Mouse (Mus musculus) spleen, postnatal 36 days (tissue): ENCODE data around the gene Olfr738.

Experiments used
- DNase-seq, 2 experiments: peaks; one replicate each; pipeline ENCODE4 v3.0.0; 2022; ENCODE audit warnings: low spot score in 2 of 2, mixed read lengths in 1 of 2

Gene Olfr738

GRCm38 (mm10) chr14:50407268-50407667, at the start of gene Olfr738:
Gene Olfr738, plus strand, starts transcription at chr14:50407568.
- DNase-seq: no peak

DNA sequence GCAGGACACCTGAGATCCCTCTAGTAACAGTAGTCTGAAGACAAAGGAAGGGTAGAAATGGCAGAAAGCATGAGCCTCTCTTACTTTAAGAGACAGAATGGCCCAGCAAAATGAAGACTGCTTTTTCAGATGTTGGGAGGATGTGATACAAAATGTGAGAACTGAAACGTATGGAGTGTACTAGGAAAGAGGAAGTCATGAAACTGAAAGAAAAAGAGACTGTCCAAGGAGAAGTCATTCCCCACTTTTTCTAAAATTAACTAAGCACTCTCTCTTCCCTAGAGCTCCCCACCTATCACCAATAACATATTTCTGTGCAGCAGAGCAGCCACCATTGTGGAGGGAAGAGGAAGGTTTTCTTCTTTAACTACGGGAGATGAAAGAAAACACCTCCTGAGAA, 49.8 kb upstream of the Olfr738 start, which contains the start of gene Tlr11:
Gene Tlr11 (plus strand): TSS at position 322 of the 400 bp plus-strand sequence.
- DNase-seq: no peak

- no peak for DNase-seq
Observed at GRCm38 (mm10) chr14:50360480-50360879, 46.9 kb upstream of the Olfr738 start.

- DNase-seq: no peak
Observed at GRCm38 (mm10) chr14:50363561-50363960, 43.8 kb upstream of the Olfr738 start.

GRCm38 (mm10) chr14:50380863-50381262, 26.5 kb upstream of the Olfr738 start, which contains the start of gene Olfr736:
Gene Olfr736, plus strand, starts transcription at chr14:50381163.
- DNase-seq: no peak

DNA sequence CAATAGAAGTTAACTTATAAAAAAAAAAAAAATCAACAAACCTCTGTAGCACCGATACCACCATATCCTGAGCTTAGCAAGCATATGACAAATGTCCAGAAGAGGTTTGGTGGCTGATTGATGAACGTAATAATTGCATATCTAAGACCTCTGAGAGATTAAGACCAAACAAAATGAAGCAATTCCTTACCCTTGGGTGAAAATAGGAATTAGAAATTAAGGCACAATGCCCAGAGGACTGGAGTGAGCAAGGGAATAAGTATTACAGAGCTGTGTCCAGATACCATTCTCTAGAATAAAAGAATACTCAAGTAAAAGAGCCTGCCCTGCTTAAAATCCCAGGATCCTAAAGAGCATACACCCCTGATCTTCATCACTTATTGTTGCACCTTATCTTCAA, 11.0 kb downstream of the Olfr738 start, which contains the start of gene Olfr739:
Gene Olfr739 (plus strand): TSS at position 301 of the 400 bp plus-strand sequence.
- no peak for DNase-seq

DNA sequence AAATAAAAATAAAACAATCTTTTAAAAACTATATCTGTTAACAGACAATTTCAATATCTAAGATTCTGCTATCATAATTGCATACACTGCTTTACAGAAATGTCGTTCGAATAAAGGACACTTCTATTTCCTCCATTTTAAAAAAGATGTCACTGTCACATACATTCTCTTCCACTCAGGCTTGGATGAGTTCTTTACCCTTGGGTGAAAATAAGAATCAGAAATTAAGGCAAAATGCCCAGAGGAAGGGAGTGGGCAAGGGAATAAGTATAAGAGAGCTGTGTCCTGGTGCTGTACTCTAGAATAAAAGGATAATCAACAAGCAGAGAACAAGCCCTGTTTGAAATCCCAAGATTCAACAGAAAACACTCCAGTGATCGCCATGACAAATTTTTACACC, 37.9 kb downstream of the Olfr738 start, which contains the start of gene Olfr740:
Gene Olfr740 (plus strand): TSS at position 301 of the 400 bp plus-strand sequence.
- DNase-seq: no peak
